Mouse (Mus musculus): Measurements from ENCODE around the gene Rtn4r. TPM values are rescaled to one million over a fixed set of nuclear protein-coding genes. Genes with fewer than 3 reads are reported as not detected.

Rtn4r gene
- polyA plus RNA-seq, 1 experiment from 2014 or later = 0.16 TPM

GRCm38 (mm10) chr16:18087101-18087500 lies 40.3 kb upstream of the Rtn4r start:
- Histone ChIP-seq H3K27me3 (ENCODE audit: control insufficient read depth, insufficient read depth, low read length) (peaks cover 2% of the 10 kb centered on the region; the same call in 1 of the 2 replicates), H3K4me2 (ENCODE audit: low read depth, low read length) (no peak overlapping the region), H3K4me3 (ENCODE audit: low read length) (no peak overlapping the region), H3K4me1 (ENCODE audit: control insufficient read depth, insufficient read depth, low read length) (peaks cover 5% of the 10 kb centered on the region; the same call in 1 of the 2 replicates), H3K36me3 (ENCODE audit: control insufficient read depth, insufficient read depth) (no peaks in the 10 kb centered on the region), H3K27ac (ENCODE audit: low read length) (no peak overlapping the region), H3K9ac (ENCODE audit: low read length) (no peak overlapping the region), H3K9me3 (replicated peaks; ENCODE audit: control insufficient read depth, low read length) (no peaks in the 10 kb centered on the region)
- WGBS = 74% methylated on average over 5 of the region's 5 CpGs
- no peak for ATAC-seq (replicated peaks; ENCODE audit: extremely low read depth, insufficient read depth, low FRiP score)

GRCm38 (mm10) chr16:18096348-18096747 lies 31.1 kb upstream of the Rtn4r start:
- no peak overlapping the region for H3K27ac ChIP-seq (ENCODE audit: low read length)
- no peaks in the 10 kb centered on the region for H3K36me3 ChIP-seq (ENCODE audit: control insufficient read depth, insufficient read depth)
- no peaks in the 10 kb centered on the region for H3K27me3 ChIP-seq (ENCODE audit: control insufficient read depth, insufficient read depth, low read length)
- H3K9ac ChIP-seq (ENCODE audit: low read length) = no peak overlapping the region
- H3K4me3 ChIP-seq (ENCODE audit: low read length) = no peak overlapping the region
- peak; percentile 83 for ATAC-seq (replicated peaks; ENCODE audit: extremely low read depth, insufficient read depth, low FRiP score)
- peaks cover 5% of the 10 kb centered on the region for H3K4me1 ChIP-seq (ENCODE audit: control insufficient read depth, insufficient read depth, low read length)
- peaks cover 5% of the 10 kb centered on the region; the same call in 1 of the 2 replicates for H3K9me3 ChIP-seq (replicated peaks; ENCODE audit: control insufficient read depth, low read length)
- WGBS = 22% methylated on average over 5 of the region's 5 CpGs
- H3K4me2 ChIP-seq (ENCODE audit: low read depth, low read length) = no peak overlapping the region

- Histone ChIP-seq H3K9me3 (replicated peaks; ENCODE audit: control insufficient read depth, low read length) (no peaks in the 10 kb centered on the region), H3K36me3 (ENCODE audit: control insufficient read depth, insufficient read depth) (no peaks in the 10 kb centered on the region), H3K4me2 (ENCODE audit: low read depth, low read length) (no peak overlapping the region), H3K4me1 (ENCODE audit: control insufficient read depth, insufficient read depth, low read length) (peaks cover 9% of the 10 kb centered on the region), H3K27me3 (ENCODE audit: control insufficient read depth, insufficient read depth, low read length) (no peaks in the 10 kb centered on the region), H3K27ac (ENCODE audit: low read length) (no peak overlapping the region), H3K4me3 (ENCODE audit: low read length) (no peak overlapping the region), H3K9ac (ENCODE audit: low read length) (no peak overlapping the region)
- 72% methylated on average over 4 of the region's 4 CpGs for WGBS
- no peak for ATAC-seq (replicated peaks; ENCODE audit: extremely low read depth, insufficient read depth, low FRiP score)
Measured at GRCm38 (mm10) chr16:18102816-18103215, 24.6 kb upstream of the Rtn4r start.

GRCm38 (mm10) chr16:18103366-18103765 lies 24.1 kb upstream of the Rtn4r start:
- Histone ChIP-seq H3K4me1 (ENCODE audit: control insufficient read depth, insufficient read depth, low read length) (peaks cover 9% of the 10 kb centered on the region), H3K4me2 (ENCODE audit: low read depth, low read length) (no peak overlapping the region), H3K36me3 (ENCODE audit: control insufficient read depth, insufficient read depth) (no peaks in the 10 kb centered on the region), H3K27me3 (ENCODE audit: control insufficient read depth, insufficient read depth, low read length) (no peaks in the 10 kb centered on the region), H3K27ac (ENCODE audit: low read length) (no peak overlapping the region), H3K9me3 (replicated peaks; ENCODE audit: control insufficient read depth, low read length) (no peaks in the 10 kb centered on the region), H3K4me3 (ENCODE audit: low read length) (no peak overlapping the region), H3K9ac (ENCODE audit: low read length) (no peak overlapping the region)
- ATAC-seq (replicated peaks; ENCODE audit: extremely low read depth, insufficient read depth, low FRiP score) = no peak
- WGBS = 66% methylated on average over 1 of the region's 1 CpGs

- peaks cover 9% of the 10 kb centered on the region for H3K4me1 ChIP-seq (ENCODE audit: control insufficient read depth, insufficient read depth, low read length)
- H3K9ac ChIP-seq (ENCODE audit: low read length) = no peak overlapping the region
- WGBS = 39% methylated on average over 6 of the region's 6 CpGs
- H3K27ac ChIP-seq (ENCODE audit: low read length) = no peak overlapping the region
- H3K9me3 ChIP-seq (replicated peaks; ENCODE audit: control insufficient read depth, low read length) = no peaks in the 10 kb centered on the region
- H3K4me2 ChIP-seq (ENCODE audit: low read depth, low read length) = no peak overlapping the region
- no peak for ATAC-seq (replicated peaks; ENCODE audit: extremely low read depth, insufficient read depth, low FRiP score)
- H3K27me3 ChIP-seq (ENCODE audit: control insufficient read depth, insufficient read depth, low read length) = no peaks in the 10 kb centered on the region
- no peaks in the 10 kb centered on the region for H3K36me3 ChIP-seq (ENCODE audit: control insufficient read depth, insufficient read depth)
- H3K4me3 ChIP-seq (ENCODE audit: low read length) = no peak overlapping the region
Measured at GRCm38 (mm10) chr16:18103808-18104207, 23.6 kb upstream of the Rtn4r start.

GRCm38 (mm10) chr16:18108221-18108966 lies 19.0 kb upstream of the Rtn4r start:
- H3K9me3 ChIP-seq (replicated peaks; ENCODE audit: control insufficient read depth, low read length) = peaks cover 13% of the 10 kb centered on the region
- no peak overlapping the region for H3K9ac ChIP-seq (ENCODE audit: low read length)
- no peaks in the 10 kb centered on the region for H3K27me3 ChIP-seq (ENCODE audit: control insufficient read depth, insufficient read depth, low read length)
- no peak overlapping the region for H3K4me2 ChIP-seq (ENCODE audit: low read depth, low read length)
- no peaks in the 10 kb centered on the region for H3K36me3 ChIP-seq (ENCODE audit: control insufficient read depth, insufficient read depth)
- ATAC-seq (replicated peaks; ENCODE audit: extremely low read depth, insufficient read depth, low FRiP score) = peak; percentile 62; the same call in 1 of the 2 replicates
- no peak overlapping the region for H3K27ac ChIP-seq (ENCODE audit: low read length)
- H3K4me3 ChIP-seq (ENCODE audit: low read length) = no peak overlapping the region
- peaks cover 9% of the 10 kb centered on the region for H3K4me1 ChIP-seq (ENCODE audit: control insufficient read depth, insufficient read depth, low read length)
- WGBS = 51% methylated on average over 5 of the region's 5 CpGs

- Histone ChIP-seq H3K27ac (ENCODE audit: low read length) (no peak overlapping the region), H3K4me3 (ENCODE audit: low read length) (no peak overlapping the region), H3K36me3 (ENCODE audit: control insufficient read depth, insufficient read depth) (no peaks in the 10 kb centered on the region), H3K27me3 (ENCODE audit: control insufficient read depth, insufficient read depth, low read length) (no peaks in the 10 kb centered on the region), H3K9ac (ENCODE audit: low read length) (no peak overlapping the region), H3K4me2 (ENCODE audit: low read depth, low read length) (no peak overlapping the region), H3K9me3 (replicated peaks; ENCODE audit: control insufficient read depth, low read length) (peaks cover 13% of the 10 kb centered on the region), H3K4me1 (ENCODE audit: control insufficient read depth, insufficient read depth, low read length) (peaks cover 9% of the 10 kb centered on the region)
- 51% methylated on average over 7 of the region's 7 CpGs for WGBS
- ATAC-seq (replicated peaks; ENCODE audit: extremely low read depth, insufficient read depth, low FRiP score) = no peak
Measured at GRCm38 (mm10) chr16:18111042-18111441, 16.4 kb upstream of the Rtn4r start.

GRCm38 (mm10) chr16:18116467-18116866 lies 11.0 kb upstream of the Rtn4r start:
- Histone ChIP-seq H3K27me3 (ENCODE audit: control insufficient read depth, insufficient read depth, low read length) (no peaks in the 10 kb centered on the region), H3K4me1 (ENCODE audit: control insufficient read depth, insufficient read depth, low read length) (no peaks in the 10 kb centered on the region; the same call in 1 of the 2 replicates), H3K9me3 (replicated peaks; ENCODE audit: control insufficient read depth, low read length) (peaks cover under 1% of the 10 kb centered on the region; the same call in 1 of the 2 replicates), H3K27ac (ENCODE audit: low read length) (no peak overlapping the region), H3K36me3 (ENCODE audit: control insufficient read depth, insufficient read depth) (no peaks in the 10 kb centered on the region), H3K4me2 (ENCODE audit: low read depth, low read length) (no peak overlapping the region), H3K4me3 (ENCODE audit: low read length) (no peak overlapping the region), H3K9ac (ENCODE audit: low read length) (no peak overlapping the region)
- WGBS = 74% methylated on average over 4 of the region's 4 CpGs
- no peak for ATAC-seq (replicated peaks; ENCODE audit: extremely low read depth, insufficient read depth, low FRiP score)

GRCm38 (mm10) chr16:18118285-18118684 lies 9.2 kb upstream of the Rtn4r start:
- no peak overlapping the region for H3K4me3 ChIP-seq (ENCODE audit: low read length)
- H3K27ac ChIP-seq (ENCODE audit: low read length) = no peak overlapping the region
- H3K36me3 ChIP-seq (ENCODE audit: control insufficient read depth, insufficient read depth) = no peaks in the 10 kb centered on the region
- no peaks in the 10 kb centered on the region for H3K4me1 ChIP-seq (ENCODE audit: control insufficient read depth, insufficient read depth, low read length)
- WGBS = 61% methylated on average over 3 of the region's 3 CpGs
- H3K4me2 ChIP-seq (ENCODE audit: low read depth, low read length) = no peak overlapping the region
- no peaks in the 10 kb centered on the region for H3K27me3 ChIP-seq (ENCODE audit: control insufficient read depth, insufficient read depth, low read length)
- ATAC-seq (replicated peaks; ENCODE audit: extremely low read depth, insufficient read depth, low FRiP score) = no peak
- H3K9me3 ChIP-seq (replicated peaks; ENCODE audit: control insufficient read depth, low read length) = no peaks in the 10 kb centered on the region
- no peak overlapping the region for H3K9ac ChIP-seq (ENCODE audit: low read length)

Measured in heart, embryonic 16.5 days (tissue).